Mouse (Mus musculus) ES-CJ7 (cell line): ENCODE data around the gene Otop3.

ENCODE experiments used
- DNase-seq: peaks from one replicate; pipeline ENCODE4 v3.0.0; 2011; ENCODE audit warnings: low read depth, low spot score

The Otop3 gene

GRCm38 (mm10) chr11:115334531-115334930 is at the start of gene Otop3:
TSS of gene Otop3 (plus strand) at chr11:115334731.
- DNase-seq, result no peak

DNA sequence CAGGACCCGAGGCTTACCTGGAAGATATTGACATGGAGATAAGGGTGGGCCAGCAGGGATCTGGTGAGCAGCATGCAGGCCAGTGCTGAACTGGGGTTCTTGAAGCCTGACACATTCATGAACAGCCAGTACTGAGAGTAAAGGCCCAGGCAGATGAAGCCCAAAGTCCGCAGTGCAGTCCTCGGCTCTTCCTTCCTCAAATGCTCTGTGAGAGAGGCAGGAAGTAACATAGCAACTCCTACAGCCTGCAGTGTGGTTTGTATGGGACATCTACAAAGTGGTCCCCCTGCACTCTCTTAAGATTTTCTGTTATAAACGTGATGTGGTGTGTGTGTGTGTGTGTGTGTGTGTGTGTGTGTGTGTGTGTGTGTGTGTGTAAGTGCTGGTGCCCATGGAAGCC is 49.2 kb upstream of the Otop3 start:
- no peak for DNase-seq

DNA sequence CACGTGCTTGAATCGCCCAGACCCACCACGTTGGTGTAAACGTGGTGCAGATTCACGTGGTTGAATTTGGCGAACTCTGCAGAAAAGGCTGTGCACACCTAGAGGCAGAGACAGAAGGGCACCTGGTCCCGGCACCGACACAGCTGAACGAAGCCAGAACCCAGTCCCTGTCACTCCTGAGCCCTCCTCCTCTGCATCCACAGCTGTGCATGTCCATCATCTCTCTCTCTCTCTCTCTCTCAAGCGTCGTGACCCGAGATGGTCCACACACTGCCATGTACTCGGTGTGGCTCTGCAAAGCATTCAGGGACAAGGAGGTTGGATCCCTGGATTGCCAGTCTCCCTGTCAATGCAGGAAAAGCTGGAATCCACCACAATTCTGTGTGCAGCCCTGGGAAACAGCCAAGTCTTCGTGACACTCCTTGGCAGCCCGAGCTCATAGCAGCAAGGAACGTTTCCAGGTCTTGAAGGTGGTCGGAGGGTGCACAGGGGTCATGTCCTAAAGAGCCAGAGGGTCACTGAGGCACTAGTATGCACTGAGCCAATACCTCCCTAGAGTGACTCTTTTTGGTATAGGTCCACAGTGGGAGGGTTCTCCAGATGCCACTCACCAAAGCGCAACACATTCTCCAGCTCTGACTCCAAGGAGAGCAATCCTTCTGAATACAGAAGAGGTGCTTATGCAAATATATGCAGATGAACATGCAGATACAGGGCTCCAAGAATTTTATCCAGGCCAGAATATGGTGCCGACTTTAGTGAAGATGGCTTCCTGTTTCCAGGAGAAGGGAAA is 48.1 kb upstream of the Otop3 start:
- DNase-seq, result no peak

DNA sequence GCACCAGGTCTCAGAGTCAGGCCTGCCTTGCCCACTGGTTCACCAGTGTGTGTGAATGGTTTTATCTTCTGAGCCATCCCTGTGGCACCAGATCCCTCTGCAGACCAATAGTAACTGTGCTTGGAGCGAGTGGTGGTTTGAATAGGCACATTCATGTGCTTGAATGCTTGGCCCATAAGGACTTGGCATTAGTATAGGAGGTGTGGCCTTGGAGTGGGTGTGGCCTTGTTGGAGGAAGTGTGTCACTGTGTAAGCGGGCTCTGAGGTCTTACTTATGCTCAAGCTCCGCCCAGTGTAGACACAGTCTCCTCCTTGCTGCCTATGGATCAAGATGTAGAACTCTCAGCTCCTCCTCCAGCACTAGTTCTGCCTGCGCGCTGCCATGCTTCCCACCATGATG is 47.1 kb upstream of the Otop3 start:
- peak; percentile 87 for DNase-seq

- no peak for DNase-seq
Measured at GRCm38 (mm10) chr11:115288305-115288704, 46.2 kb upstream of the Otop3 start.

DNA sequence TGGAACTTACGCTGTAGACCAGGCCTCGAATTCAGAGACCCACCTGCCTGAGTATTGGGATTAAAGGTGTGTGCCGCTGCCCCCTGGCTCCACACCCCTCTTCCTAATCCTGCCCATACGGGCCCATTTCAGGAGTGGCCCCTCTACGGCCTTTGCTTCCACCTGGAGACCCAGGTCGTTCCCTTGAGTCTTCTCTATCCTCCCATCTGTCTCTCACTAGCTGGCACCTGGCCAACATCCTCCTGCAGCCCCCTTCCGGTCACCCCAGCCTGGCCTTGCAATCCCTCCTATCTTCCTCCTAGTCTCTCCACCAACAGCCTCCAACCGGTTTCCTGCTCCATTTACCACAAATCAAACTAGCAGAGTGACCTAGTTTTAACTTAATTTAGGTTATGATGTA is 44.6 kb upstream of the Otop3 start:
- no peak for DNase-seq

DNA sequence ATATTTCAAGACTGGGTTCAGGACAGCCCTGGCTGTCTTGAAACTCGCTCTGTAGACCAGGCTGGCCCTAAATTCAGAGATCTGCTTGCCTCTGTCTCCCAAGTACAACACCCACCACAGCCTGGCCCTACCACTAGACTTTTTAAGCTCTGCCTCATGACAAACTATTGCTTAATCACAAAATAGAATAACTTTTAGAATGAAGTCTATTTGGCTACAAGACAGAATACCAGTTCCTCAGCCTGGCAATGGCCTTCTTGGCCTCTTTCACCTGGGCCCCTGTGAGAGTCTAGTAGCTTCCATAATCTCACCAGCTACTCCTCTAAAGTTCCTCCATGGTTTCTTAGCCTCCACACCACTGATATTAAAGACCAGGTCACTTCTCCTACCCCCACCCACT is 44.2 kb upstream of the Otop3 start:
- no peak for DNase-seq

GRCm38 (mm10) chr11:115290919-115291318 is 43.6 kb upstream of the Otop3 start:
- DNase-seq, result no peak

GRCm38 (mm10) chr11:115291503-115291902 is 43.0 kb upstream of the Otop3 start:
- peak; percentile 69 for DNase-seq

DNA sequence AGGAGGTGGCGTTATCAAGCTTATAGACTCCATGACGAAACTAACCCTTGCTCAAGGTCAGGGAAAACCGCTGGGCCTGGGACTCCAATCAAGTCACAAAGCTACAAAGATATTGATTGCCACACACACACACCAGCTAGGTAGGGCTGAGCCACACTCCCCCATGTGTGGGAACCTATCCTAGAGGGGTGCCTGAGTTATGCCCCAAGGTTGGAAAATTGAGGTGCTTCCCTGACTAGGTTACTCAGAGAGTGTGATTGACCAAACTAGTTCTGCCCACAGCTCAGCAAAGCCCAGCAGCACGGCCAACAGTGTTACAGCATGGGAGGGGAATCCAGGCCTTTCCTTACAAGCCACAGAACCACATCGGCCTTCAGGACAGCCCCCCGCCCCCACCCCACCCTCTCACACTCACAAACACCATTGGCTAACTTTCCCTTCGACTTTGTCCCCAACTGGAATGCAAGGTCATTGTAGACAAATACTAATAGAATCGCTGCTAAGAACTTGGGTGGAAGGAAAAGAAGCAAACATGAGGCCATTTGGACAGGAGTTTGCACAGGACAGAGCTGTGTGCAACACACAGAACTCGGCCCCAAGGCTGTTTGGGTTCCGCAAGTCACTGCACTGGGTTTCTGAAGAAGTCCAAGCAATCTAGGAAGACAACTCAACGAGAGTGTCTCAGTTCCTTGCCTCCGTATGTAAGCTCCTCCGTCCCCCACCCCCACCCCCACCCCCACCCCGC is 41.7 kb upstream of the Otop3 start:
- DNase-seq, result peak; percentile 58

GRCm38 (mm10) chr11:115295939-115296338 is 38.6 kb upstream of the Otop3 start:
- no peak for DNase-seq

DNA sequence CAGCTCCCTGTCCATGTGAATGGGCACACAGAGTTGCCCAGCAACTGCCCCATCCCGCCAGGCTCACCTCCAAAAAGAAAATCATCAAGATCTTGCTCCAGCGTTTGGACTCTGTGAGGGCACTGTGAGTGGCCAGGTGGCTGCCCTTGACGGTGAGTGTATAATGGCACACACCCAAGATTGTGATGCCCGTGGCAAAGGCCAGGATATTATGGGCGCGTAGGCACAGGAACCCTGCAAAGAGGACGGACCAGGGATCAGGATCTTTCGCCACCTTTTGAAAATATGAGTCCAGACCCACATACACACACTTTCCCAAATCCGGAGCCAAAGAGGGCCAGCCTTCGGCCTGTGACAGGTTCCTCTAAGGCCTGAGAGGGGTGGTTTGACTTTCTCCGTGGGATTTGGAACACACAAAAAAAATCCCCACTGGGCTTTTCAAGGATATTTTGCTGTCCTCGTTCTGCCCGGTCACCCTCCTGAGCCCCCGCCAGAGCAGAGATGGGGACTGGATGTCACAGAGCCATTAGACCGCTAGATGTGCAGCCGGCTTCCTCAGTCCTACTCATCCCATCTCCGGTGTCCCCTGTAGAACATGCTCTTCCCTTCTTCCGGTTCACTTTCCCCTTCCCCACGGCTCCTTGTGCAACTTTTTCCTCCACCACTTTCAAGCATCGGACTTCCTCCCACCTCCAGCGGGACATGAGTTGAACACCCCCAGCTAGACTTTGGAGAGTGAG is 37.9 kb upstream of the Otop3 start:
- no peak for DNase-seq

DNA sequence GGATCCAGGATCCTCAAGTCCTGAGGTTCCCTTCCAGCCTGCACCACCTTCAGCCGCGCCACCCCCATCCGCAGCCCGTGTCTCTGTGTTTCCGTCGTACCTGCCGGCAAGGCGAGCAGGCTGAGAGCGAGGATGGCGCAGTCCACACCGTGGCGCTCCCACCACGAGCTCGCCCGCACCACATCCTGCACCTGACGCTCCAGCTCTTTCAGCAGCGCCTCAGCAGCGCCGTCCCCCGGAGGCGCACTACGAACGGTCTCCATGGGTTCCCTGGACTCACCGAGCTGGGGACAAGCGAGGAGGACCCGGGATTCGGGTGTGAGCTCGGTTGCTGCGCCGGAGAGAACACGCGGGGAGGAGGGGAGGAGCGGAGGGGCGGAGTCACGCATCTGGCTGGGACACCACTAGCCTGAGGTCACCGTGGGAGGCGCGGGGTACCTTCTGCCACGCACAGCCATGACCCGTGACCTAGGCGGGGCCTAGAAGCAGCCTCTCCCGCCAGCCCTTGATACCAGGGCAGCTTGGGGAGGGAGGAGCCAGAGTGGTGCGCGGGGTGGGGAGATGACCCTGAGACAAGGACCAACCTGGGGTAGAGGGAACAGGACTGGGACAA is 37.2 kb upstream of the Otop3 start, which contains the start of gene Fads6:
Gene Fads6 (minus strand): TSS at position 450 of the 613 bp plus-strand sequence.
- peak; percentile 75 for DNase-seq

- DNase-seq, result no peak
Measured at GRCm38 (mm10) chr11:115298160-115298559, 36.4 kb upstream of the Otop3 start.

- no peak for DNase-seq
Measured at GRCm38 (mm10) chr11:115300745-115301144, 33.8 kb upstream of the Otop3 start.

DNA sequence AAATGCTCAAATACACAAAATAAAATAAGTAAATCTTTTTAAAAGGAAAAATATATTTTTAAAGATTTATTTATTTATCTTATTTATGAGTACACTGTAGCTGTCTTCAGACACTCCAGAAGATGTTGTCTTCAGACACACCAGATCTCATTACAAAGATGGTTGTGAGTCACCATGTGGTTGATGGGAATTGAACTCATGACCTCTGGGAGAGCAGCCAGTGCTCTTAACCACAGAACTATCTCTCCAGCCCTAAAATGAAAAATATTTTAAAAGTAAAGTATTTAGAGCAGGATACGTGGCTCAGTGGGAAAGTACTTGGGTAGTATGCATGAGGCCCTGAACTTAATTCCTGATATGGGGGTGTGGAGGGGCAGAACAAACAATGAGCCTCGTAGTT is 33.2 kb upstream of the Otop3 start:
- DNase-seq, result no peak

GRCm38 (mm10) chr11:115303167-115303566 is 31.4 kb upstream of the Otop3 start:
- DNase-seq, result no peak

DNA sequence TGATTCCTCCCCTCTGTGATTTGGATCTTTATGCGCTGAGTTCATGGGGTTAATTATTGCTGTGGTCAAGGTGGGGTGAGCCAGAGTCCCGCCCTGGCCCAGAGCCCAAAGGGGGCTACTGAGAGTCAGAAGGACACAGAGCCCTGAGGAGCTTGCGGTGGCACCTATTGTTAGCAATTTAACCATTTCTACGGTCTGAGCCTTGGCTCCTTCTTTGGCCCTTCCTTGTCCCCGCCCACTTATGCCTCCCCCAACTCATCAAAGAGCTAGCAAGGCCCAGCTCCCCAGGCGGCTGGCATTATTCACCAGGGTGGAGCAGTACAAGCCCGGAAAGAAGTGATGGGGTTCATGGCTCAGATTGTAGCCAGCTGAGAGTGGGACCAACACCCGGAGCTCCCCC is 27.7 kb upstream of the Otop3 start, which contains the start of gene Otop2:
Gene Otop2 (plus strand): TSS at position 301 of the 400 bp plus-strand sequence.
- peak; percentile 39 for DNase-seq

DNA sequence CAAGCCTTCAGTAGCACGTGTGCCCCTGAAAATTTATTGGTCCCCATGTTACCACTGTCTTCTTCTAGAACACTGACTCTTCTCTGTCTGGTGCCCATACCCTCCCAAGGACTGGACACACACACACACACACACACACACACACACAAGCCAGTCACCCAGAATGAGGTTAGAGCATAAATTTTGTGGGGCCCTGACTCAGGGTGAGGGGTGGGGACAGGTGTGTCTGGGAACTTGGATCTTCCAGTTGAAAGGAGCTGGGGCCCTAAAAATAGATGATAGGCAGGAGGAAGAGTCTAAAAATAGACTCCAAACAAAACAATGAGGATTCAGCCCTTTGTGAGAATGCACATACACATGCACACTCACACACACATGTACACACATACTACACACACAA is 25.8 kb upstream of the Otop3 start:
- no peak for DNase-seq

- DNase-seq, result no peak
Measured at GRCm38 (mm10) chr11:115314249-115314648, 20.3 kb upstream of the Otop3 start.

DNA sequence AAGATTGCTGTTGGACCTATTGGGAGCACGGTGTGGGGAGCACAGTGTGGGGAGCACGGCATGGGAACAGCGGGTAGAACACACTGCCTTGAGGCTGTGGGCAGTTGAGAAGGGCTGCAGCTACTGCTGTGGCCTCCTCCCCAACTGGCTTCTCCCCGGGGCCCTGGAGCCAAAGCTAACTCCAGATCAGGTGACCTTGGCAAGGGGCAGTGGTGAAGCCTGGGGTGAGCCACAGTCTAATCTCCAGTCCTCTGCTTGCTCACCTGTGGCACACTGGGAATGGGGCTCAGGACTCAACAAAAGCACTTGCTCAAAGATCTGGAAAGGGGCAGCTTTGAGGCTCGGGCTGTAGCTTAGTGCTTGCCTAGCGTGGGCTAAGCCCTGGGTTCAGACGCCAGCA is 17.3 kb upstream of the Otop3 start:
- no peak for DNase-seq
